ENCODE assay signal across 8 mouse cellular contexts in the genomic region with DNA sequence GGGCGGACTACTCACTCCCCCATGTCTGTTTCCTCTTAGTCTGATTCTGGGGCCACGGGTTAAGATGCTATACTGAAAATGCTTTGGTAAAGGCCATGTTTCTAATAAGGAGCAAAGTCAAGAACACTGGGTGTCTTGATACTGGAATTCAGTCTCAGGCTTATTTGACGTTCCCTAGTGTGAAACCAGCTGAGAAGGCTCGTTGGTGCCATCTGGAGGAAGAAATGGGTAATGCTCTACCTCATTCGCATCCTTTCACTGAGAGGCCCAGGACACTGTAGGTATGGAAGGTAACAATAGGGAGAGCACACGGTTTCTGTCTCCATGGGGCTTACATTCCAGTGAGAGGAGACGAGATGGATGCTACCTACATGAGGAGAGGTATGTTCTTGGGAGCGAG. TPM values are rescaled to one million over a fixed set of nuclear protein-coding genes. Genes with fewer than 3 reads are reported as not detected.
DNase-seq lines count a peak whose midpoint lies in the region; ATAC-seq lines count a peak whose summit lies in the region.

No protein-coding gene starts in this region.

- DNase-seq in heart, adult 9 months (ENCODE audit: low spot score in 2 of 2), result peak; percentile 13 to 66
- DNase-seq in heart, adult 11 months, result no peak
- DNase-seq in adrenal gland, adult (ENCODE audit: inconsistent age in 2 of 2, low spot score in 1 of 2), result peak; percentile 58 to 91
- peak; percentile 88 for DNase-seq in embryo, embryonic 10 days (ENCODE audit: low spot score)
- DNase-seq in layer of hippocampus, adult 11-12 months (ENCODE audit: low spot score), result peak; percentile 81
- peak; percentile 82 for DNase-seq in lung, postnatal 14 days
- DNase-seq in right cerebral cortex, postnatal 14 days, result peak; percentile 58

- ATAC-seq in granulocyte monocyte progenitor cell, adult 5-6 weeks (replicated peaks; ENCODE audit: poor library complexity, severe bottlenecking), result peak; percentile 37; the same call in 1 of the 2 replicates

RNA-seq across cellular contexts. Expression of a gene that starts 19.3 kb away (rescaled TPM):
- total RNA-seq in granulocyte monocyte progenitor cell, adult 5-6 weeks (2014; fragmentation: Nextera tagmentation), result not detected in 2 replicates
- not detected in 2 replicates for total RNA-seq in granulocyte monocyte progenitor cell, adult 5-6 weeks (2017)

RNA-seq across cellular contexts. Expression of a gene that starts 28.0 kb away (rescaled TPM):
- total RNA-seq in granulocyte monocyte progenitor cell, adult 5-6 weeks (2014; fragmentation: Nextera tagmentation), result 30.6 and 31.7 TPM in 2 replicates
- 54.3 and 75.1 TPM in 2 replicates for total RNA-seq in granulocyte monocyte progenitor cell, adult 5-6 weeks (2017)

RNA-seq across cellular contexts. Expression of a gene that starts 35.8 kb away (rescaled TPM):
- total RNA-seq in granulocyte monocyte progenitor cell, adult 5-6 weeks (2014; fragmentation: Nextera tagmentation), result not detected in 2 replicates
- total RNA-seq in granulocyte monocyte progenitor cell, adult 5-6 weeks (2017), result not detected in 2 replicates

RNA-seq across cellular contexts. Expression of a gene that starts 50.7 kb away (rescaled TPM):
- total RNA-seq in granulocyte monocyte progenitor cell, adult 5-6 weeks (2014; fragmentation: Nextera tagmentation), result not detected in 2 replicates
- not detected in 2 replicates for total RNA-seq in granulocyte monocyte progenitor cell, adult 5-6 weeks (2017)
